Mouse (Mus musculus): ENCODE results near the gene Txn2. TPM values are rescaled to one million over a fixed set of nuclear protein-coding genes. Genes with fewer than 3 reads are reported as not detected.

Txn2 gene
- polyA plus RNA-seq, 1 experiment from 2014 or later: 304 TPM

- no peak overlapping the region for H3K27ac ChIP-seq (replicated peaks in 1 of 2; ENCODE audit: control insufficient read depth in 1 of 2, insufficient read depth in 1 of 2, low read depth in 2 of 2, low read length in 2 of 2)
- WGBS: 85% methylated on average over 7 of the region's 7 CpGs
Measured at GRCm38 (mm10) chr15:77949061-77949460, 20.3 kb upstream of the Txn2 start.

GRCm38 (mm10) chr15:77945711-77946110 is 16.9 kb upstream of the Txn2 start:
- H3K27ac ChIP-seq (replicated peaks in 1 of 2; ENCODE audit: control insufficient read depth in 1 of 2, insufficient read depth in 1 of 2, low read depth in 2 of 2, low read length in 2 of 2): no peak overlapping the region
- H3K27me3 ChIP-seq (ENCODE audit: control insufficient read depth, insufficient read depth, low read length): no peaks in the 10 kb centered on the region
- 82% methylated on average over 4 of the region's 4 CpGs for WGBS
- no peaks in the 10 kb centered on the region for H3K4me1 ChIP-seq (ENCODE audit: control insufficient read depth in 2 of 2, insufficient read depth in 2 of 2, low read length in 2 of 2)
- no peak overlapping the region for H3K4me2 ChIP-seq (ENCODE audit: low read length)
- no peak for ATAC-seq (ENCODE audit: insufficient number of reproducible peaks, insufficient read depth, low FRiP score, low read depth)
- no peaks in the 10 kb centered on the region for H3K9me3 ChIP-seq (ENCODE audit: control insufficient read depth, low read length)
- no peak overlapping the region for H3K4me3 ChIP-seq (ENCODE audit: control insufficient read depth in 1 of 2, insufficient read depth in 1 of 2, low read depth in 1 of 2, low read length in 2 of 2)
- no peaks in the 10 kb centered on the region for H3K36me3 ChIP-seq (ENCODE audit: control insufficient read depth, insufficient read depth, low read length)
- H3K9ac ChIP-seq (ENCODE audit: low read length): no peak overlapping the region

More at GRCm38 (mm10) chr15:77949061-77949460, 20.3 kb upstream of the Txn2 start:
- no peak for ATAC-seq (ENCODE audit: insufficient number of reproducible peaks, insufficient read depth, low FRiP score, low read depth)
- no peaks in the 10 kb centered on the region for H3K9me3 ChIP-seq (ENCODE audit: control insufficient read depth, low read length)
- H3K27me3 ChIP-seq (ENCODE audit: control insufficient read depth, insufficient read depth, low read length): no peaks in the 10 kb centered on the region
- H3K36me3 ChIP-seq (ENCODE audit: control insufficient read depth, insufficient read depth, low read length): no peaks in the 10 kb centered on the region
- no peak overlapping the region for H3K4me2 ChIP-seq (ENCODE audit: low read length)
- H3K4me3 ChIP-seq (ENCODE audit: control insufficient read depth in 1 of 2, insufficient read depth in 1 of 2, low read depth in 1 of 2, low read length in 2 of 2): no peak overlapping the region
- no peaks in the 10 kb centered on the region for H3K4me1 ChIP-seq (ENCODE audit: control insufficient read depth in 2 of 2, insufficient read depth in 2 of 2, low read length in 2 of 2)
- no peak overlapping the region for H3K9ac ChIP-seq (ENCODE audit: low read length)

GRCm38 (mm10) chr15:77941563-77941962 is 12.8 kb upstream of the Txn2 start:
- WGBS: 76% methylated on average over 3 of the region's 3 CpGs
- Histone ChIP-seq H3K9ac (ENCODE audit: low read length) (no peak overlapping the region), H3K4me1 (ENCODE audit: control insufficient read depth in 2 of 2, insufficient read depth in 2 of 2, low read length in 2 of 2) (no peaks in the 10 kb centered on the region), H3K36me3 (ENCODE audit: control insufficient read depth, insufficient read depth, low read length) (no peaks in the 10 kb centered on the region), H3K27ac (replicated peaks in 1 of 2; ENCODE audit: control insufficient read depth in 1 of 2, insufficient read depth in 1 of 2, low read depth in 2 of 2, low read length in 2 of 2) (no peak overlapping the region), H3K9me3 (ENCODE audit: control insufficient read depth, low read length) (no peaks in the 10 kb centered on the region), H3K27me3 (ENCODE audit: control insufficient read depth, insufficient read depth, low read length) (no peaks in the 10 kb centered on the region), H3K4me3 (ENCODE audit: control insufficient read depth in 1 of 2, insufficient read depth in 1 of 2, low read depth in 1 of 2, low read length in 2 of 2) (no peak overlapping the region), H3K4me2 (ENCODE audit: low read length) (no peak overlapping the region)
- no peak for ATAC-seq (ENCODE audit: insufficient number of reproducible peaks, insufficient read depth, low FRiP score, low read depth)

- no peaks in the 10 kb centered on the region for H3K9me3 ChIP-seq (ENCODE audit: control insufficient read depth, low read length)
- peaks cover 11% of the 10 kb centered on the region; the same call in 1 of the 2 replicates for H3K27me3 ChIP-seq (ENCODE audit: control insufficient read depth, insufficient read depth, low read length)
- H3K9ac ChIP-seq (ENCODE audit: low read length): no peak overlapping the region
- 75% methylated on average over 5 of the region's 5 CpGs for WGBS
- H3K27ac ChIP-seq (replicated peaks in 1 of 2; ENCODE audit: control insufficient read depth in 1 of 2, insufficient read depth in 1 of 2, low read depth in 2 of 2, low read length in 2 of 2): no peak overlapping the region
- H3K4me1 ChIP-seq (ENCODE audit: control insufficient read depth in 2 of 2, insufficient read depth in 2 of 2, low read length in 2 of 2): peaks cover 2% of the 10 kb centered on the region in 2 experiments; a peak in 1 of 4 replicates
- no peaks in the 10 kb centered on the region for H3K36me3 ChIP-seq (ENCODE audit: control insufficient read depth, insufficient read depth, low read length)
- H3K4me2 ChIP-seq (ENCODE audit: low read length): no peak overlapping the region
- H3K4me3 ChIP-seq (ENCODE audit: control insufficient read depth in 1 of 2, insufficient read depth in 1 of 2, low read depth in 1 of 2, low read length in 2 of 2): no peak overlapping the region
- ATAC-seq (ENCODE audit: insufficient number of reproducible peaks, insufficient read depth, low FRiP score, low read depth): no peak
Measured at GRCm38 (mm10) chr15:77938516-77938915, 9.7 kb upstream of the Txn2 start.

GRCm38 (mm10) chr15:77935673-77936375 is 7.0 kb upstream of the Txn2 start:
- Histone ChIP-seq H3K9ac (ENCODE audit: low read length) (no peak overlapping the region), H3K27me3 (ENCODE audit: control insufficient read depth, insufficient read depth, low read length) (peaks cover 11% of the 10 kb centered on the region; the same call in 1 of the 2 replicates), H3K36me3 (ENCODE audit: control insufficient read depth, insufficient read depth, low read length) (no peaks in the 10 kb centered on the region), H3K4me2 (ENCODE audit: low read length) (no peak overlapping the region), H3K9me3 (ENCODE audit: control insufficient read depth, low read length) (no peaks in the 10 kb centered on the region), H3K4me3 (ENCODE audit: control insufficient read depth in 1 of 2, insufficient read depth in 1 of 2, low read depth in 1 of 2, low read length in 2 of 2) (no peak overlapping the region), H3K27ac (replicated peaks in 1 of 2; ENCODE audit: control insufficient read depth in 1 of 2, insufficient read depth in 1 of 2, low read depth in 2 of 2, low read length in 2 of 2) (no peak overlapping the region), H3K4me1 (ENCODE audit: control insufficient read depth in 2 of 2, insufficient read depth in 2 of 2, low read length in 2 of 2) (peaks cover 2 to 6% of the 10 kb centered on the region in 2 experiments; a peak in 1 of 4 replicates)
- 76% methylated on average over 14 of the region's 14 CpGs for whole genome bisulfite sequencing
- no peak for ATAC-seq (ENCODE audit: insufficient number of reproducible peaks, insufficient read depth, low FRiP score, low read depth)

GRCm38 (mm10) chr15:77934968-77935367 is 6.2 kb upstream of the Txn2 start:
- Histone ChIP-seq H3K36me3 (ENCODE audit: control insufficient read depth, insufficient read depth, low read length) (no peaks in the 10 kb centered on the region), H3K27me3 (ENCODE audit: control insufficient read depth, insufficient read depth, low read length) (peaks cover 11% of the 10 kb centered on the region; the same call in 1 of the 2 replicates), H3K4me2 (ENCODE audit: low read length) (no peak overlapping the region), H3K9me3 (ENCODE audit: control insufficient read depth, low read length) (no peaks in the 10 kb centered on the region), H3K27ac (replicated peaks in 1 of 2; ENCODE audit: control insufficient read depth in 1 of 2, insufficient read depth in 1 of 2, low read depth in 2 of 2, low read length in 2 of 2) (no peak overlapping the region), H3K4me3 (ENCODE audit: control insufficient read depth in 1 of 2, insufficient read depth in 1 of 2, low read depth in 1 of 2, low read length in 2 of 2) (no peak overlapping the region), H3K9ac (ENCODE audit: low read length) (no peak overlapping the region), H3K4me1 (ENCODE audit: control insufficient read depth in 2 of 2, insufficient read depth in 2 of 2, low read length in 2 of 2) (peaks cover 2 to 6% of the 10 kb centered on the region in 2 experiments; a peak in 2 of 4 replicates)
- WGBS: 67% methylated on average over 5 of the region's 5 CpGs
- ATAC-seq (ENCODE audit: insufficient number of reproducible peaks, insufficient read depth, low FRiP score, low read depth): no peak

GRCm38 (mm10) chr15:77934326-77934725 is 5.5 kb upstream of the Txn2 start:
- Histone ChIP-seq H3K4me2 (ENCODE audit: low read length) (no peak overlapping the region; the same call in 1 of the 2 replicates), H3K27me3 (ENCODE audit: control insufficient read depth, insufficient read depth, low read length) (peaks cover 11% of the 10 kb centered on the region; the same call in 1 of the 2 replicates), H3K4me1 (ENCODE audit: control insufficient read depth in 2 of 2, insufficient read depth in 2 of 2, low read length in 2 of 2) (peaks cover 2 to 12% of the 10 kb centered on the region in 2 experiments; a peak in 2 of 4 replicates), H3K4me3 (ENCODE audit: control insufficient read depth in 1 of 2, insufficient read depth in 1 of 2, low read depth in 1 of 2, low read length in 2 of 2) (no peak overlapping the region), H3K9me3 (ENCODE audit: control insufficient read depth, low read length) (no peaks in the 10 kb centered on the region), H3K36me3 (ENCODE audit: control insufficient read depth, insufficient read depth, low read length) (no peaks in the 10 kb centered on the region), H3K9ac (ENCODE audit: low read length) (no peak overlapping the region), H3K27ac (replicated peaks in 1 of 2; ENCODE audit: control insufficient read depth in 1 of 2, insufficient read depth in 1 of 2, low read depth in 2 of 2, low read length in 2 of 2) (no peak overlapping the region)
- WGBS: 70% methylated on average over 11 of the region's 11 CpGs
- no peak for ATAC-seq (ENCODE audit: insufficient number of reproducible peaks, insufficient read depth, low FRiP score, low read depth)
